Mouse (Mus musculus): ENCODE data around the gene Klhl6. TPM values are rescaled to one million over a fixed set of nuclear protein-coding genes. Genes with fewer than 3 reads are reported as not detected.

Klhl6 gene
- total and polyA plus RNA-seq, 3 experiments, result 39.2 to 66.8 (median 65.0) TPM

DNA sequence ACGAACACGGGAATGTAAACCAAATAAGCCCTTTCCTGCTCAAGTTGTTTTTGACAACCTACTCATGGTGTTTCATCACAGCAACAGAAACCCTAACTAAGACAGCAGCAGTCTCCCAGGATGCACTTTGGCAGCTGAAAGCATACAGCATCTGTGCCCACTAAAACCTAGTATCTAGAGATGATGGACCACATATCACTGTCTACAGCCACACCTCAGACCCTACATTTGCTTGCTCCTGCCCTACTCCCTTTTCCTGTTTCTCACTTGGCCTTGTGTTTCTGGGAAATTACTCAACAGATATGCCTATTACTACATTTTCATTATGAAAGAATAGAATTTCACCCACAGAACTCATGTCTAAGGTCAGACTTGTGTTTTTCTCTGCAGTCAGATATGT lies 70.3 kb downstream of the Klhl6 start:
- no peaks in the 10 kb centered on the region for H3K79me2 ChIP-seq (replicated peaks; ENCODE audit: control insufficient read depth, extremely low read depth, insufficient read depth, poor library complexity, severe bottlenecking)
- no peak overlapping the region for H3K4me3 ChIP-seq (replicated peaks in 1 of 3; ENCODE audit: low read depth in 2 of 3, low read length in 2 of 3, poor library complexity in 1 of 3)
- no peaks in the 10 kb centered on the region for H3K9me3 ChIP-seq (replicated peaks; ENCODE audit: low read length)
- peaks cover 3 to 31% of the 10 kb centered on the region in 2 experiments; a peak in 3 of 4 replicates for H3K4me1 ChIP-seq (ENCODE audit: control insufficient read depth in 1 of 2, insufficient read depth in 2 of 2)
- no peak for TF ChIP-seq ETS1 (conservative IDR thresholded peaks at IDR 0.05; ENCODE audit: low read depth, low read length)
- no peak for TF ChIP-seq TBP (conservative IDR thresholded peaks at IDR 0.05; ENCODE audit: low read depth, low read length)
- TF ChIP-seq SIN3A (IDR thresholded peaks at IDR 0.05; ENCODE audit: low read length), result no peak
- TF ChIP-seq JUND (conservative IDR thresholded peaks at IDR 0.05; ENCODE audit: low read depth, low read length), result no peak
- no peak for TF ChIP-seq POLR2AphosphoS2 (IDR thresholded peaks at IDR 0.05; ENCODE audit: low read depth, low read length)
- TF ChIP-seq JUN (IDR thresholded peaks at IDR 0.05; ENCODE audit: insufficient read depth, low read depth, low read length), result no peak
- TF ChIP-seq ZNF384 (IDR thresholded peaks at IDR 0.05; ENCODE audit: low read depth, low read length), result no peak
- TF ChIP-seq POLR2A (IDR thresholded peaks at IDR 0.05; ENCODE audit: low read depth, low read length), result no peak
- no peak for TF ChIP-seq PAX5 (IDR thresholded peaks at IDR 0.05; ENCODE audit: low read length)
- no peak for TF ChIP-seq ZMIZ1 (IDR thresholded peaks at IDR 0.05; ENCODE audit: low read depth, low read length)
- no peak for TF ChIP-seq CTCF (conservative IDR thresholded peaks at IDR 0.05 in 1 of 2, IDR thresholded peaks at IDR 0.05 in 1 of 2; ENCODE audit: low read depth in 2 of 2, low read length in 2 of 2)
- TF ChIP-seq MAX (IDR thresholded peaks at IDR 0.05; ENCODE audit: low read length), result no peak
- TF ChIP-seq E2F4 (IDR thresholded peaks at IDR 0.05; ENCODE audit: insufficient replicate concordance, low read depth, low read length), result no peak
- TF ChIP-seq MXI1 (IDR thresholded peaks at IDR 0.05; ENCODE audit: low read depth, low read length), result no peak
- TF ChIP-seq NRF1 (IDR thresholded peaks at IDR 0.05; ENCODE audit: low read depth, low read length), result no peak
- H3K9ac ChIP-seq (ENCODE audit: insufficient read depth, low read depth), result no peak overlapping the region
- H3K4me2 ChIP-seq (ENCODE audit: insufficient read depth, low read depth, poor library complexity, severe bottlenecking), result no peak overlapping the region
- dilution Hi-C loops (cut with MboI; ENCODE audit: extremely low pct_ligation_motif_present, extremely low pct_unique_long_range_greater_than_20kb, low sequenced_read_pairs), result no loop called here
- H3K36me3 ChIP-seq (replicated peaks in 1 of 2; ENCODE audit: control insufficient read depth in 1 of 2, insufficient read depth in 1 of 2, low read length in 1 of 2), result no peaks in the 10 kb centered on the region
- in situ Hi-C loops (cut with MboI; ENCODE audit: low pct_ligation_motif_present, low pct_unique_long_range_greater_than_20kb, low sequenced_read_pairs), result no loop called here
- no peak overlapping the region for H3K27ac ChIP-seq (ENCODE audit: insufficient read depth, low read depth)
- no peak for DNase-seq (ENCODE audit: extremely low read depth)
- H3K27me3 ChIP-seq (replicated peaks), result no peaks in the 10 kb centered on the region

DNA sequence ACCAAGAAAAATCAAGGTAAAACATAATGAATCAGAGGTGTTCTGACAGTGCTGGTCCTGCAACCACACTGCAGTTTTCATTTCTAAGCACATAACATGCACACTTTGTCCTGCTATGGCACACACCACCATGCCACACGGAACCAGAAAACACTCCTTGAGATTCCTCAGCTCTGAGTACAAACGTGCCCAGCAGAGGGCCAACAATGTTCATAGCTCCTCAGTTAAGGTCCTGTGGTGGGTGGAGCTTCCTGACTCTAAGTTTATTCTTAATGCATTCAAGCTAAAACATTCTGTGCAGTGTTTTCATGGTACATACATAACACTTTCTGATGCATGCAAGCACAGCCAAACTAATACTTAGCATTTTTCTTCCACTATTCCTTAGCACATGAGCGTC lies 74.5 kb downstream of the Klhl6 start:
- Histone ChIP-seq H3K4me1 (ENCODE audit: control insufficient read depth in 1 of 2, insufficient read depth in 2 of 2) (peaks cover 7 to 50% of the 10 kb centered on the region in 2 experiments), H3K27ac (ENCODE audit: insufficient read depth, low read depth) (no peak overlapping the region), H3K4me2 (ENCODE audit: insufficient read depth, low read depth, poor library complexity, severe bottlenecking) (no peak overlapping the region), H3K9ac (ENCODE audit: insufficient read depth, low read depth) (no peak overlapping the region), H3K9me3 (replicated peaks; ENCODE audit: low read length) (no peaks in the 10 kb centered on the region), H3K4me3 (replicated peaks in 1 of 3; ENCODE audit: low read depth in 2 of 3, low read length in 2 of 3, poor library complexity in 1 of 3) (no peak overlapping the region), H3K36me3 (replicated peaks in 1 of 2; ENCODE audit: control insufficient read depth in 1 of 2, insufficient read depth in 1 of 2, low read length in 1 of 2) (no peaks in the 10 kb centered on the region), H3K79me2 (replicated peaks; ENCODE audit: control insufficient read depth, extremely low read depth, insufficient read depth, poor library complexity, severe bottlenecking) (no peaks in the 10 kb centered on the region), H3K27me3 (replicated peaks) (no peaks in the 10 kb centered on the region)
- dilution Hi-C loops (cut with MboI; ENCODE audit: extremely low pct_ligation_motif_present, extremely low pct_unique_long_range_greater_than_20kb, low sequenced_read_pairs) (no loop called here), in situ Hi-C loops (cut with MboI; ENCODE audit: low pct_ligation_motif_present, low pct_unique_long_range_greater_than_20kb, low sequenced_read_pairs) (loop anchor here (10.0 kb wide), 1 partner anchor 187 kb away; the partner anchor contains the start of gene Klhl24)
- TF ChIP-seq MXI1 (IDR thresholded peaks at IDR 0.05; ENCODE audit: low read depth, low read length), result no peak
- peak in 1 of 2 experiments; percentile 60; a peak in 2 of 4 replicates for TF ChIP-seq CTCF (conservative IDR thresholded peaks at IDR 0.05 in 1 of 2, IDR thresholded peaks at IDR 0.05 in 1 of 2; ENCODE audit: low read depth in 2 of 2, low read length in 2 of 2)
- TF ChIP-seq UBTF (IDR thresholded peaks at IDR 0.05; ENCODE audit: low read depth, low read length), result no peak
- TF ChIP-seq ZMIZ1 (IDR thresholded peaks at IDR 0.05; ENCODE audit: low read depth, low read length), result no peak
- TF ChIP-seq CHD1 (IDR thresholded peaks at IDR 0.05; ENCODE audit: low read depth, low read length), result no peak
- TF ChIP-seq SMC3 (IDR thresholded peaks at IDR 0.05; ENCODE audit: low read depth, low read length), result peak; percentile 60
- no peak for TF ChIP-seq ZC3H11A (IDR thresholded peaks at IDR 0.05; ENCODE audit: low read depth, low read length)
- TF ChIP-seq RAD21 (IDR thresholded peaks at IDR 0.05; ENCODE audit: low read depth, low read length), result peak; percentile 49
- peak; percentile 37 for DNase-seq (ENCODE audit: extremely low read depth)
